Mouse (Mus musculus) megakaryocyte, embryonic 14.5 days (primary cell): ENCODE results near the gene Lat2. TPM values are rescaled to one million over a fixed set of nuclear protein-coding genes. Genes with fewer than 3 reads are reported as not detected.
A peak's percentile ranks its signal among the peaks of the same experiment; 100 is the strongest.

Experiments
- H3K27me3 ChIP-seq: replicated peaks from 2 replicates; pipeline ENCODE3; 2012; ENCODE audit warnings: inconsistent platforms
- H3K36me3 ChIP-seq: replicated peaks from 2 replicates; pipeline ENCODE3; 2012; ENCODE audit warnings: low read length, inconsistent platforms, mixed read lengths
- H3K4me1 ChIP-seq: 2 replicates; pipeline ENCODE4 v1.6.1; 2012; ENCODE audit warnings: inconsistent platforms
- H3K4me3 ChIP-seq: replicated peaks from 2 replicates; pipeline ENCODE3; 2012; ENCODE audit warnings: moderate library complexity, mild to moderate bottlenecking, inconsistent platforms
- H3K9me3 ChIP-seq: 2 replicates; pipeline ENCODE4 v1.6.1; 2012; ENCODE audit warnings: inconsistent platforms
- FLI1 ChIP-seq: IDR thresholded peaks from 2 replicates; pipeline ENCODE4 v1.6.1; 2012; ENCODE audit warnings: low read length, inconsistent platforms, mixed read lengths
- GATA1 ChIP-seq: IDR thresholded peaks from 3 replicates; pipeline ENCODE4 v1.6.1; 2012; ENCODE audit warnings: mixed read lengths, low read length, inconsistent platforms, borderline replicate concordance
- polyA plus RNA-seq: library from polyadenylated mRNA; stranded (reverse); fragments of >175 nt; gene quantifications from 2 replicates; pipeline ENCODE4 v1.2.3, GENCODE M21; 2012; ENCODE audit warnings: low replicate concordance; ENCODE audit not compliant: insufficient read depth

Gene Lat2
- polyA plus RNA-seq, 1 experiment, result 67.9 TPM

DNA sequence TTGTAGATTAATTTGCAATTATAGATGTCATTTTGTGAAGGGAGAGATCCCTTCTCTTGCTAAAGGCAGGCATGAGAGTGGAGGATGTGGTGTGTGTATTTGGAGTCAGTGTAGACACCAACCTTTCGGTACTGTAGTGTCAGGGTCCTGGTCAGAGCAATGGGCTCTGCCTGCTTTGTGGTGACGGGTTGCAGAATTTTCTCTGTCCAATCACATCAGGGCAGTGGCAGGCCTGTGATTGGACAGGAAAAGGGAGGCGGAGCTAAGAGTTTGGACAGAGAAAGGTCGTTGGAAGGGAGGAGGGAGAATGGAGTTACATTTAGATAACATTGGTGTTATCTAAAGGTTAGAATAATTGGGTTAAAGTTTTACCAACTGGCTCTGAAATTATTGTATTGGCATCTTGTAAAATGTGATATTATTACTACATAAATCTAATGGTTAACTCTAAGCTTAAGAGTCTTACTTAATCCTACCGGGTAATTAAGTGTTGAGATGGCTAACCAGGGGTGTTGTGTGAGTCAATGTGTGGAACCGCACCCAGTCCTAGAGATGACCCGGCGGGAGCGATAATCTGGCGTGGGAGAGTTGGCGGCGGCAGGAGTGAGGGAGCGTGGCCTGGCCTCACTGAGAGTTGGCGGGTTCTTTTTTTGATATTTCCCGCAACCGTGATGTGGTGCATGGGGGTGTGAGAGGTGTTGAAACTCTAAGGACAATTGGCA is 54.2 kb downstream of the Lat2 start:
- no peak for TF ChIP-seq FLI1
- TF ChIP-seq GATA1, result no peak
- Histone ChIP-seq H3K27me3 (peaks cover 11% of the 10 kb centered on the region), H3K9me3 (no peaks in the 10 kb centered on the region; the same call in 1 of the 2 replicates), H3K4me3 (no peak overlapping the region), H3K36me3 (no peaks in the 10 kb centered on the region), H3K4me1 (peaks cover 14% of the 10 kb centered on the region)

DNA sequence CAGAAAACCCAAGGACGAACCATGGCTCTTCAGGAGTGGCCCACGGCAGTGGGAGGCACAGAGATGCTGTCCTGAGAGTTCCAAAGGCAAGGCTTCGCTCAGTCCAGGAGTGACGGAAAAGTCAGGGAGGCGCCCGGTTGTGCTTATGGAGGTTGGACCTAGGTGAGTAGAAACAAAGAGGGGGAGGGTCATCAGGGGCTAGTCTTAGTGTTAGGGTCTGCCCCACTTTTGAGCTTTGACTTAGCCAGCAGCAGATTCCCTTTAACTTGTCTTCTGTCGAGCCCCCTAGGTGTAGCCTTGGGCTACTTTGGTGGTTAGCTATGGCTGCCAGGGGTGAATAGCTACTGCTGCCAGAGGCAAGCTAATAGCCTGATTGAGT is 54.8 kb downstream of the Lat2 start, which contains the start of gene Syna:
Gene Syna (minus strand): TSS at position 101 of the 379 bp plus-strand sequence.
- Histone ChIP-seq H3K4me3 (no peak within 1 kb of the TSS), H3K4me1 (peaks cover 20% of the 10 kb centered on the region), H3K9me3 (no peaks in the 10 kb centered on the region; the same call in 1 of the 2 replicates), H3K27me3 (peaks cover 11% of the 10 kb centered on the region), H3K36me3 (no peaks in the 10 kb centered on the region)
- TF ChIP-seq GATA1 (no peak), FLI1 (no peak)

DNA sequence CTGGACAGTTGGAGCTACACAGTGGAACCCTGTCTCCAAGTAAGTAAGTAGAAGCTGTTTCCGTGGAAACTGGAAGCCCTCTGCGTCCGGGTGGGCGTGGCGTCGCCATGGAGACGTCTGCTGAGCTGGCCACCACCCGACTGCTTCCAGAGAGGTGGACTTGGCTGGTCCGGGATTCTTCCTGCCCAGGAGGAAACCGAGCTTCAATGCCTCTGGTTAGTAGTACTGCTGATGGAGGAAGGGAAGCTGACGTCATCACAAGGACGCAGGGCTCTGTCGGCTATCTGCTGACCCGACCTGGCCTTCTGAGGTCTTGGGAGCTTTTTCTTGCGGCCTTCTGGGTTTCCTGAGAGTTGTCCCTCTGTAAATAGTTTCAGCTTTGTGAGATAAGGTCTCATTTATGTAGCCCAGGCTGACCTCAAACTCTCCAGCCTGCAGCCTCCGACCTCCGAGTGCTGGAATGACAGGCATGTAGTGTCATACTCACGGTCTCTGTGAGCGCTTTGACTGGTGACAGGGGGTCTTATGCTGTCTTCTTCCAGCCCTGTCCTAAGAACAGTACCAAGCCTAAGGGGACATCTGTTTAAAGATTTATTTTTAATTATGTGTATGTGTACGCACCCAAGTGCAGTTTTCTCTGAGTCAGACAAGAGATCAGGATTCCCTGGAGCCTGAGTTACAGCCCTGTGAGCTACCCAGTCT is 59.2 kb downstream of the Lat2 start:
- Histone ChIP-seq H3K36me3 (no peaks in the 10 kb centered on the region), H3K4me3 (peak overlapping the region; percentile 83), H3K9me3 (no peaks in the 10 kb centered on the region; the same call in 1 of the 2 replicates), H3K4me1 (peaks cover 48% of the 10 kb centered on the region), H3K27me3 (peaks cover 11% of the 10 kb centered on the region)
- no peak for TF ChIP-seq FLI1
- TF ChIP-seq GATA1, result no peak

DNA sequence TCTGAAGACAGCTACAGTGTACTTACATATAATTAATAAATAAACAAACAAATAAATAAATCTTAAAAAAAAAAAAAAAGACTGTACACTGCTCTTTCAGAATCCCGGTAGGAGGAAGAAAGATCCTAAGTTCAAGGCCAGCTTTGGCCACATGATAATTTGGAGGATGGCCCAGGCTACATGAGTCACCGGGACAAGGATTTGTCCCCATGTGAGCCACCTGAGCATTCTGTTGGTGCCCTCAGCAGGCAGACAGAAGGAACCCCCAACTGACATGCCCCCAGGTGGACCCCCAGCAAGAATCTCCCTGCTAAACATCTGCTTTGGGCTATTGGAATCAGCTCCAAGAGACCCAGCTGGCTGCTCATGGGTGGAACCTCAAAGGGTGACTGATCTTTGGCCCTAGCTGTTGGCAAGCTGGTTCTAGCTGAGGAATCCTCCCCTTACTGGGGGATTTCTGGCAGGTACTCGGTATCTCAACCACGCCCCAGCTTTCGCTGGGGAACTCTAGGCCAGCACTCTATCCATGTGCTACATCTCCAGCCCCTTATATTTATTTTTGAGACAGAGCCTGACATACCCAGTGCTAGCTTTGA is 60.8 kb downstream of the Lat2 start:
- no peak for TF ChIP-seq GATA1
- no peak for TF ChIP-seq FLI1
- H3K36me3 ChIP-seq, result peaks cover 2% of the 10 kb centered on the region
- no peak overlapping the region for H3K4me3 ChIP-seq
- peaks cover 63% of the 10 kb centered on the region for H3K4me1 ChIP-seq
- H3K9me3 ChIP-seq, result no peaks in the 10 kb centered on the region; the same call in 1 of the 2 replicates
- H3K27me3 ChIP-seq, result peaks cover 4% of the 10 kb centered on the region

DNA sequence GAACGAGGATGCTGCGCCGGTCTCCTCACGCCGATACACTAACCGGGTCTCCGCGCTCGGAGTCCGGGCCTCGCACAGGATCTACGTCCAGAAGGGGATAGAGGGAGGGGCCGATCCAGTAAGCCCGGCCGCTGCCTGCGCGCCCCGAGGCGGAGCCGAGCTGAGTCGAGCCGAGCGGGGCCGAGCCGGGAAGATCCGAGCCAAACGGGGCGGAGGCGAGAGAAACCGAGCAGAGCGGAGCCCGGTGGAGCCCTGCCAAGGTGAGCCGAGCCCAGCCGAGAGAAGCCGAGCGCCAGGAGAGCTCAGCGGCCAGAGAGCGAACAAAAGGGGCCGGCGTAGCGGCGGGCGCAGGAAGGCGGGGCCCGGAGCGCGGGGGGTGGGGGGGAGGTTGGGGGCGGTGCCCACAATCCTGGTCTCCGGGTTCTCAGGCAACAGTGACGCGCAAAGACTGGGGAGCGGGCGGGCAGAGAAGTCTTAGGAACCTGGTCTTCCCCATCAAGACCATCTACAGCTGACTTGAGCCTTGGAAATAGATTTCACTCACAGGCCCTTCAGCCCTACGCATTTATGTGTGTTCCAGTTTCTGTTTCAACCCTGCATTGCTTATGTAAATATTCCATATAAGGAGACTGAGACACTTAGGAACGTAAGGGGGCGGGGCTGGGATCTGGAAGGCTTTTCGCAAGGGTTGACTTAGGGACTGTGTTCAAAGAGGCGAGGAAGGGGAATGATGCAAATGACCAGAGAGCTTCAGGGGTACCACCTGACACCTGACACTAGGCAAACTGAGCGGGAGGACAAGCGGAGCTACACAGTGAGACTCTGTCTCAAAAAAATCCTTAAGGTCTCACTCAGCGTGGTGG is 62.5 kb downstream of the Lat2 start, which contains the start of gene Clip2:
Gene Clip2 (minus strand): TSS at position 325 of the 863 bp plus-strand sequence.
- H3K4me1 ChIP-seq, result peaks cover 80% of the 10 kb centered on the region
- peak within 1 kb of the TSS; percentile 98 for H3K4me3 ChIP-seq
- no peaks in the 10 kb centered on the region for H3K9me3 ChIP-seq
- peaks cover 2% of the 10 kb centered on the region for H3K36me3 ChIP-seq
- TF ChIP-seq FLI1, result no peak
- TF ChIP-seq GATA1, result no peak
- no peaks in the 10 kb centered on the region for H3K27me3 ChIP-seq

DNA sequence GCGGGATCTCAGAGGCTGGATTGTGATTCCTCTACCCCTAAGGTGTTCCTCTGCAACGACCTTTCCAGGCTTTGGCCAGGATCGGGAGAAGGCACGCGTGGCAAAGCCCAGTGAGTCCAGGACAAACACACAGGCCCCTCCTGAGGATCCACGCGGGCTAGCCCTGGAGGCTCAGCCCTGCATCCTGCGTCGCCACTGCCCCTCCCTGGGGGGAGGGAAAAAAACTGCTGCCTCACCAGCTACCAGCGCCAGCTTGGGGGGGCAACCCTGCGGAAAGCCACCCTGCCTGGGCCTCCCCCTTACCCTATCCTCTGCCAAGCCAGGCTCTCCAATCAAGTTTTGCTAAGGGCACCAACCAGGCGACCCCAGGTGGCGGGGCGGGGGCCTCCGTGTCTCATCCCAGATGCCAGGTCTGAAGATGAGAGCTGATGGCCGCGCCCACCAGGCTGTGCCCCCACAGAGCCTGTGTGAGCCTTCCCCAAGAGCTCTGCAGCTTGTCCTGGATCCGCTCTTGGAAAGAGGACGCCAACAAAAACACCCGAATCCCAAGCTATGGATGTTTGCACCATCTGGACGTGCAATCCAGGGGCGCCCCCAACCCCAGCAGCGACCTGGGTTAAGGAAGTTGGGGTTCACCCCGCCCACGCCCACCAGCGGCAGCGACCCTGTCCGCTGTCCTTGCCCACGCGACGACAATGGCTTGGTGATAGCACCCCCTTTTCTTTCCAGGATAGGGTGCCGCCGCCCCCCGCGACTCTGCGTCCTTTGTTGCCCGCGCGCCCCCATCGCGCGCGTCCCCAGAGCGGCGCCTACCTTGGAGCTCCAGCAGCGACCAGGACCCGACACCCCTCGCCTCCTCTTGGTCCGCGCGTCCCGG is 63.4 kb downstream of the Lat2 start:
- TF ChIP-seq FLI1, result no peak
- no peak for TF ChIP-seq GATA1
- H3K36me3 ChIP-seq, result peaks cover 2% of the 10 kb centered on the region
- H3K9me3 ChIP-seq, result no peaks in the 10 kb centered on the region

GRCm38 (mm10) chr5:134550836-134551232 is 64.0 kb downstream of the Lat2 start:
- TF ChIP-seq GATA1 (no peak), FLI1 (no peak)
- peaks cover 83% of the 10 kb centered on the region for H3K4me1 ChIP-seq
- no peaks in the 10 kb centered on the region for H3K27me3 ChIP-seq
- peaks cover 9% of the 10 kb centered on the region for H3K36me3 ChIP-seq
- peak overlapping the region; percentile 98 for H3K4me3 ChIP-seq
- no peaks in the 10 kb centered on the region for H3K9me3 ChIP-seq

More for the DNA sequence above, 63.4 kb downstream of the Lat2 start:
- Histone ChIP-seq H3K4me1 (peaks cover 85% of the 10 kb centered on the region), H3K4me3 (peak overlapping the region; percentile 98), H3K27me3 (no peaks in the 10 kb centered on the region)

Other genes starting within 250 kb of the Lat2 start
- 19.9 and 32.1 TPM in 2 replicates for gene Gtf2ird1, start 158.3 kb downstream of the Lat2 start, polyA plus RNA-seq
- 32.0 and 86.2 TPM in 2 replicates for gene Clip2, start 62.6 kb downstream of the Lat2 start, polyA plus RNA-seq
- not detected in 2 replicates for gene Syna, start 54.9 kb downstream of the Lat2 start, polyA plus RNA-seq
- gene Rfc2, start 33.7 kb downstream of the Lat2 start, polyA plus RNA-seq, result 9.1 and 35.0 TPM in 2 replicates
- 58.4 and 156 TPM in 2 replicates for gene Eif4h, start 24.5 kb upstream of the Lat2 start, polyA plus RNA-seq
- 54.8 and 104 TPM in 2 replicates for gene Limk1, start 73.6 kb upstream of the Lat2 start, polyA plus RNA-seq
- 0.19 TPM in 1 of 2 replicates, not detected in the other for gene Eln, start 132.3 kb upstream of the Lat2 start, polyA plus RNA-seq